Mouse (Mus musculus) small intestine, adult 2 months (tissue): ENCODE measurements around the gene Antxr1.

Experiments used
- CTCF ChIP-seq: fragments of 200-500 bp; IDR thresholded peaks from 2 replicates; pipeline ENCODE4 v1.5.1; 2012; ENCODE audit warnings: low read depth, mild to moderate bottlenecking, control low read depth, inconsistent platforms, low read length, moderate library complexity, mixed read lengths; ENCODE audit not compliant: insufficient replicate concordance, insufficient read length; ENCODE audit errors: extremely low read depth
- POLR2A ChIP-seq: fragments of 200-500 bp; IDR thresholded peaks from 2 replicates; pipeline ENCODE4 v1.6.1; 2012; ENCODE audit warnings: low read depth, mild to moderate bottlenecking, control low read depth, inconsistent platforms, low read length, moderate library complexity

GRCm38 (mm10) chr6:87350829-87351228, 15.2 kb upstream of the Antxr1 start, which contains the start of gene Gkn1:
- TF ChIP-seq CTCF (no peak), POLR2A (no peak)
